Mouse (Mus musculus): ENCODE data around the gene Gm49384. TPM values are rescaled to one million over a fixed set of nuclear protein-coding genes. Genes with fewer than 3 reads are reported as not detected.

The Gm49384 gene
- total and polyA plus RNA-seq, 2 experiments from 2014 or later, result 0.52 to 7.8 TPM

DNA sequence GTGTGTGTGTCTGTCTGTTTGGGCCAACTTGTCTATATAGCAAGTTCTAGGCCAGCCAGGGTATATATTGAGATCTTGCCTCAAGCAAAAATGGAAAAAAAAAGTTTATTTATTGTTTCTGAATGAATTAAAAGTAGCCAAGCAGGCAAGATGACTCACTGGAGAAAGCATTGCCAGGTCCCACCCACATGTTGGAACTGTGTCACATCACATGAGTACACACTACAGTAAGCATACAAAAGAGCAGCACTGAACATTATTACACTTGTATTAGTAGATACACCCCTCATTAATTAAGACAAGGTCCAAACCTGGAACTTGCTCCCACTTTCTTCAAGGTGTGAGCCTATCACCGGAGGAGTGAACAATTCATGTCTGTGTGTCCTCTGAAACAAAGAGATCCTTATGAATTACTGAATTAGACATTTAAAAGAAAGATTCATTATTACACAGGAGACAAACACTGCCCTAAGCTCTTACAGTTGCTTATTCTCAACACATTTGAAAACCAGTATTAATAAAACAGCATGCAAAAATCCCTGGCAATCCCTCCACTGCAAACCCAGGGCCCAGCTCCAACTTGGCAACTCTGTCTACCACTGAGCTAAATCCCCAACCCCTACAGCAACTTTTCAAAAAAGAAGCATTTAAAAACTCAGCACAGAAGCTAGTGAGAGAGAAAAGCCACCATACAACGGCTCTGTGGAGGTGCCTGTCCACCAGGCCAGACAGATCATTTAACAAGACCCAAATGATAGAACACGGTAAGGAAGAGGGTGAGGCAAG lies 11.1 kb upstream of the Gm49384 start:
- TF ChIP-seq CTCF (IDR thresholded peaks at IDR 0.05; ENCODE audit: low read depth), result no peak
- Histone ChIP-seq H3K36me3 (ENCODE audit: insufficient read depth) (no peaks in the 10 kb centered on the region), H3K27ac (ENCODE audit: low read depth, low read length) (no peak overlapping the region; the same call in 1 of the 2 replicates), H3K4me2 (ENCODE audit: low read depth) (no peak overlapping the region), H3K9ac (no peak overlapping the region), H3K4me1 (ENCODE audit: insufficient read depth) (no peaks in the 10 kb centered on the region), H3K27me3 (ENCODE audit: insufficient read depth, low read length) (no peaks in the 10 kb centered on the region), H3K4me3 (ENCODE audit: low read depth, low read length) (no peak overlapping the region), H3K9me3 (ENCODE audit: low read length) (no peaks in the 10 kb centered on the region)
- ATAC-seq (no peak; the same call in none of the 2 replicates), DNase-seq (peak; percentile 49)
- WGBS, result 56% methylated on average over 3 of the region's 3 CpGs

DNA sequence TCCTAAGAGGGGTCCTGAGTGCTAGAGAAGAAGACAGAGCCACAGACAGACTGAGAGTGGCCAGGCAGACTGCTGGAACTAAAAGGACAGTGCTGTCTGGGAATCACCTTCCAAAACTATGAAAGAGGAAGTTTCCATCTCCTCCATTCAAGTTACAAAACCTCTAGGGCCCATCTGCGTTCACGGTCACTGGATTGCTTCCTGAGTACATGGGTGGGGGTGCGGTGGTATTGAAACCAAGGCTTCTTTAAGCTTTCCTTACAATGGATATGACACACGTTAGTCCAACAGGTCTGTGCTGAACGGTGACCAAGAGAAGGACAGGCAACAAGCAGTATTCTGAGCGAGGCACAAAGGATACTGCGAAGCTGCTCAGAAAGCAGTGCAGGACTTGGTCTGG lies 10.3 kb upstream of the Gm49384 start:
- H3K9me3 ChIP-seq (ENCODE audit: low read length), result no peaks in the 10 kb centered on the region
- WGBS, result 91% methylated on average over 7 of the region's 7 CpGs
- TF ChIP-seq CTCF (IDR thresholded peaks at IDR 0.05; ENCODE audit: low read depth), result no peak
- no peaks in the 10 kb centered on the region for H3K36me3 ChIP-seq (ENCODE audit: insufficient read depth)
- no peak overlapping the region for H3K9ac ChIP-seq
- H3K4me1 ChIP-seq (ENCODE audit: insufficient read depth), result no peaks in the 10 kb centered on the region
- no peak for DNase-seq
- H3K27ac ChIP-seq (ENCODE audit: low read depth, low read length), result no peak overlapping the region
- no peak overlapping the region for H3K4me3 ChIP-seq (ENCODE audit: low read depth, low read length)
- ATAC-seq, result no peak
- no peaks in the 10 kb centered on the region for H3K27me3 ChIP-seq (ENCODE audit: insufficient read depth, low read length)
- H3K4me2 ChIP-seq (ENCODE audit: low read depth), result no peak overlapping the region

DNA sequence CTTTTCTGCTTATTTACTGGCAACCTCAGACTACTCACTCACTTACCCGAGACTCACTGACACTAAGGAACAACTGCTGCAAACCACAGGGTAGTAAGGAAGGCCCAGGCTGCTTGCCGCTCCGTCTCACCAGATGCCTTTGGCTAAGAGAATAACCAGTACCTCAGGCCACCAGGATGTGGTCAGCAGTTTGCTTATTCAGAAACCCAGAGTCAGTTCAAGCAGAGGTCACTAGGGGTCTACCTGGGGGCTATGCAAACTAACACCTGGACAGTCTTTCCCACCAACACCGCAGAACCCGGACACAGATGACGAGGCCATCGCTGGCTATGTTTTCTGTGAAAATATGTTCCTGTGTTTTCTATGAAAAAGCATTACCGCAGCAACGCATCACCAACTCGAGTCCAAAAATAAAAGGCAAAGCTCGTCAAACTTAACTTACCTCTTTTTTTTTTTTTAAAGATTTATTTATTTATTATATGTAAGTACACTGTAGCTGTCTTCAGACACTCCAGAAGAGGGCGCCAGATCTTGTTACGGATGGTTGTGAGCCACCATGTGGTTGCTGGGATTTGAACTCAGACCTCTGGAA lies 9.2 kb upstream of the Gm49384 start:
- no peaks in the 10 kb centered on the region for H3K4me1 ChIP-seq (ENCODE audit: insufficient read depth)
- no peak overlapping the region for H3K4me3 ChIP-seq (ENCODE audit: low read depth, low read length)
- H3K36me3 ChIP-seq (ENCODE audit: insufficient read depth), result no peaks in the 10 kb centered on the region
- H3K9me3 ChIP-seq (ENCODE audit: low read length), result no peaks in the 10 kb centered on the region
- no peaks in the 10 kb centered on the region for H3K27me3 ChIP-seq (ENCODE audit: insufficient read depth, low read length)
- no peak overlapping the region for H3K27ac ChIP-seq (ENCODE audit: low read depth, low read length)
- H3K9ac ChIP-seq, result no peak overlapping the region
- no peak for ATAC-seq
- 96% methylated on average over 13 of the region's 13 CpGs for WGBS
- DNase-seq, result no peak
- no peak for TF ChIP-seq CTCF (IDR thresholded peaks at IDR 0.05; ENCODE audit: low read depth)
- no peak overlapping the region for H3K4me2 ChIP-seq (ENCODE audit: low read depth)

DNA sequence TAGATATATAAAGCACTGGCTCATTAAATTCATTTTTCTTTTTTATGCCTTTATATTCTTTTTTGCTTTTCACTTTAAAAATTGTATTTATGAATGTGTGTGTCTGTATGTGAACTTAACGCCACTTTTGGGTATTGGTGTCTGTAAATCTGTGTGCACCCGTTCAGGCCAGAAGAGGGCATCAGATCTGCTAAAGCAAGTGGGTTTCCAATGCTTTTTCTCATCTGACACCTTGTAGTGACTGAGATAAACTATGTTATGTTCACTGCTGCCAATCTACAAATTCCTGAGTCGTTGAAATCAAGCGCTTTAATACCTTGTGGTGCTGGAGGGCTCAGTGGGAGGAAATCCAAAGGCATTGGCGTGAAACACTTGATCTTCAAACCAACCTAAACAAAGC lies 7.0 kb upstream of the Gm49384 start:
- peak; percentile 27 for DNase-seq

DNA sequence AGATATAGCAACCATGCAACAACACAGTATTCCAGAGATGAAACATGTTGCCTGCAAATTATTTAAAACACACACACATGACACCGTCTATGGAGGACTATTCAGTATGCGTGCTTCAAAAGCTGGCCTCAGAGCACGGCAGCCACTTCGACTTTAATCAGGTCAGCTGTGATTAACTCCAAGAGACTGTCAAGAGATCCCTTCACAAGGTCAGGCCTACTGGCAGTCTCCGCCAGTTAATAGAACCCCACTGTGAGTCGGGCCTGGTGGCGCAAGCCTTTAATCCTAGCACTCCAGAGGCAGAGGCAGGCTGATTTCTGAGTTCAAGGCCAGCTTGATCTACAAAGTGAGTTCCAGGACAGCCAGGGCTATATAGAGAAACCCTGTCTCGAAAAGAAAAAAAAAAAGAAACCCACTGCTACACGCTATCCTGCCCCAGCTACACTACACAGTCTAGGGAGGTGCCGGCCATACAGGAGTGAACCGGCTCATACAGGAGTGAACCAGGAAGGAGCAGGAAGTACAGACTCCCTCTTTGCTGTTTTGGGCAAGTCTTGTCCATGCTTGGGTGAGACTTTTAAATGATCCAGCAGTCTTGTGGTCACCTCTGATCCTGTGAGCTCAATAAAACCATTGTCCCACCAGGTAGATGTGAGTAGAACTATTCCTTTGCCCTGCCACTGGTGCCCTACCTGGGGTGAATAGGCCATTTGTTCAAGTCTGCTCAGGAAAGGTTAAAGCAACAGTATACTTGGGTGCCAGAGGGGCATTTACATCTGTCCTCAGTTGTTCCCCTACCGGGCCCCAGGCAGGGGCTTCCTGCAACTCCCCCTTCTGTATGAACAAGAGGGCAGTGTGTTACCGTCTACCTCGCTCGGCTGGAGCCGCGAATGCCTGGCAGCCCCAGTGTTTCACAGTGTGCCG lies 6.3 kb upstream of the Gm49384 start:
- no peak overlapping the region for H3K27ac ChIP-seq (ENCODE audit: low read depth, low read length)
- 82% methylated on average over 18 of the region's 18 CpGs for WGBS
- H3K4me3 ChIP-seq (ENCODE audit: low read depth, low read length), result no peak overlapping the region
- no peak overlapping the region for H3K9ac ChIP-seq
- no peaks in the 10 kb centered on the region for H3K9me3 ChIP-seq (ENCODE audit: low read length)
- no peak for TF ChIP-seq CTCF (IDR thresholded peaks at IDR 0.05; ENCODE audit: low read depth)
- no peaks in the 10 kb centered on the region for H3K27me3 ChIP-seq (ENCODE audit: insufficient read depth, low read length)
- DNase-seq (no peak), ATAC-seq (no peak)
- H3K36me3 ChIP-seq (ENCODE audit: insufficient read depth), result no peaks in the 10 kb centered on the region
- H3K4me2 ChIP-seq (ENCODE audit: low read depth), result no peak overlapping the region
- H3K4me1 ChIP-seq (ENCODE audit: insufficient read depth), result no peaks in the 10 kb centered on the region

More for the DNA sequence above, 7.0 kb upstream of the Gm49384 start:
- Histone ChIP-seq H3K4me1 (ENCODE audit: insufficient read depth) (no peaks in the 10 kb centered on the region), H3K36me3 (ENCODE audit: insufficient read depth) (no peaks in the 10 kb centered on the region), H3K4me2 (ENCODE audit: low read depth) (no peak overlapping the region), H3K27me3 (ENCODE audit: insufficient read depth, low read length) (no peaks in the 10 kb centered on the region), H3K27ac (ENCODE audit: low read depth, low read length) (no peak overlapping the region), H3K4me3 (ENCODE audit: low read depth, low read length) (no peak overlapping the region), H3K9ac (no peak overlapping the region), H3K9me3 (ENCODE audit: low read length) (no peaks in the 10 kb centered on the region)
- WGBS, result 73% methylated on average over 5 of the region's 5 CpGs
- ATAC-seq, result peak; percentile 40; the same call in 1 of the 2 replicates
- peak; percentile 62 for TF ChIP-seq CTCF (IDR thresholded peaks at IDR 0.05; ENCODE audit: low read depth)

DNA sequence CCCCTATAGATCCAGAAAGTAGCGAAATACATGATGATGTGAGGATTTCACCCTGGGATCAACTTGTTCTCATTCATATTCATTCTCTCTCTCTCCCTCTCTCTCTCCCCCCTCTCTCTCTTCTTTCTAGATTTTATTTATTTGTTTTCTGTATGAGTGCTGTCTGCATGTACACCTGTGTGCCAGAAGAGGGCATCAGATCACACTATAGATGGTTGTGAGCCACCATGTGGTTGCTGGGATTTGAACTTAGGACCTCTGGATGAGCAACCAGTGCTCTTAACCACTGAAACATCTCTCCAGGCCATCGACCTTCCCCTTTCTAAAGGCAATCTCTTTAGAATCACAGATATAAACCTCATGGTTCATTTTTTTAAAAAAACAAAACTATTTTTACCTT lies 4.5 kb upstream of the Gm49384 start:
- Histone ChIP-seq H3K27me3 (ENCODE audit: insufficient read depth, low read length) (no peaks in the 10 kb centered on the region), H3K4me1 (ENCODE audit: insufficient read depth) (no peaks in the 10 kb centered on the region), H3K9me3 (ENCODE audit: low read length) (no peaks in the 10 kb centered on the region), H3K4me2 (ENCODE audit: low read depth) (no peak overlapping the region), H3K4me3 (ENCODE audit: low read depth, low read length) (no peak overlapping the region), H3K9ac (no peak overlapping the region), H3K27ac (ENCODE audit: low read depth, low read length) (no peak overlapping the region), H3K36me3 (ENCODE audit: insufficient read depth) (no peaks in the 10 kb centered on the region)
- 95% methylated on average over 2 of the region's 2 CpGs for WGBS
- TF ChIP-seq CTCF (IDR thresholded peaks at IDR 0.05; ENCODE audit: low read depth), result peak; percentile 19
- no peak for DNase-seq
- no peak for ATAC-seq
